ENCODE assay signal across 8 mouse cellular contexts in the genomic region with DNA sequence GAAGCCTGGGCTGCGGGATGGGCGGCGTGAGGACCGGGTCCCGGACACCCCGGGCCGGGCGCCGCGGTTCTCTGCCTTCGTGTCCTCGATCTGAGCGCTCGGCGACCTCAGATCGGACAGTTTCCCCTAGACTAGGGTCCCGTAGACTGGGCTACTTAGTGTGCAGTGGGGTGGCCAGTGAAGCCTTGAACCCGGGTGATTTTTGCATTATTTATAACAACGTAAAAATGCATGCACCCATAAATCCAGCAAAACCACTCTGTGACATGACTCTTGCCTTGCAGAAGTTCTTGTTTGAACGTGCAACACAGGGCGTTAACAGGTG. TPM values are rescaled to one million over a fixed set of nuclear protein-coding genes. Genes with fewer than 3 reads are reported as not detected.
DNase-seq lines count a peak whose midpoint lies in the region; ATAC-seq and TF ChIP-seq lines count a peak whose summit lies in the region.

No protein-coding gene starts in this region.

- under 1% methylated on average over 21 of the region's 21 CpGs for WGBS in spleen, adult 2 months
- under 1% methylated on average over 21 of the region's 21 CpGs for WGBS in limb, embryonic 15.5 days
- WGBS in stomach, embryonic 16.5 days: 1% methylated on average over 21 of the region's 21 CpGs

- peak overlapping the region; percentile 77 for H3K4me2 ChIP-seq in limb, embryonic 15.5 days
- H3K4me2 ChIP-seq in stomach, embryonic 16.5 days (ENCODE audit: low read depth, low read length): peak overlapping the region; percentile 68

- no peak for TF ChIP-seq POLR2A in spleen, adult 2 months (IDR thresholded peaks at IDR 0.05; ENCODE audit: low read depth, low read length)

- no peak overlapping the region for H3K27ac ChIP-seq in spleen, adult 2 months (ENCODE audit: insufficient read depth, low read length)
- H3K27ac ChIP-seq in limb, embryonic 15.5 days: peak overlapping the region; percentile 51
- peak overlapping the region; percentile 23; the same call in 1 of the 2 replicates for H3K27ac ChIP-seq in stomach, embryonic 16.5 days (ENCODE audit: low read length)

- peak overlapping the region; percentile 71 for H3K4me3 ChIP-seq in erythroblast, embryonic 14.5 days (replicated peaks)
- H3K4me3 ChIP-seq in spleen, adult 2 months (ENCODE audit: extremely low read depth, insufficient read depth, insufficient read length): peak overlapping the region; percentile 76
- peak overlapping the region; percentile 83 for H3K4me3 ChIP-seq in limb, embryonic 15.5 days
- peak overlapping the region; percentile 75 for H3K4me3 ChIP-seq in stomach, embryonic 16.5 days (replicated peaks; ENCODE audit: low read length)

- H3K9me3 ChIP-seq in erythroblast, embryonic 14.5 days (ENCODE audit: control insufficient read depth, low read length): no peaks in the 10 kb centered on the region
- no peaks in the 10 kb centered on the region for H3K9me3 ChIP-seq in limb, embryonic 15.5 days
- no peaks in the 10 kb centered on the region for H3K9me3 ChIP-seq in stomach, embryonic 16.5 days (replicated peaks; ENCODE audit: control insufficient read depth, low read length)

- peaks cover 11% of the 10 kb centered on the region for H3K36me3 ChIP-seq in erythroblast, embryonic 14.5 days (ENCODE audit: control insufficient read depth)
- H3K36me3 ChIP-seq in spleen, adult 2 months (ENCODE audit: control insufficient read depth, insufficient read depth, low read length): no peaks in the 10 kb centered on the region
- peaks cover 29% of the 10 kb centered on the region for H3K36me3 ChIP-seq in limb, embryonic 15.5 days
- H3K36me3 ChIP-seq in stomach, embryonic 16.5 days (ENCODE audit: control insufficient read depth, insufficient read depth, low read length): peaks cover 3% of the 10 kb centered on the region; the same call in 1 of the 2 replicates

- peak overlapping the region; percentile 85 for H3K9ac ChIP-seq in limb, embryonic 15.5 days
- peak overlapping the region; percentile 81 for H3K9ac ChIP-seq in stomach, embryonic 16.5 days (ENCODE audit: low read length)

- peaks cover 29% of the 10 kb centered on the region for H3K4me1 ChIP-seq in erythroblast, embryonic 14.5 days (ENCODE audit: control insufficient read depth)
- H3K4me1 ChIP-seq in spleen, adult 2 months (ENCODE audit: control insufficient read depth, insufficient read depth, insufficient read length): no peaks in the 10 kb centered on the region
- peaks cover 22% of the 10 kb centered on the region for H3K4me1 ChIP-seq in limb, embryonic 15.5 days
- peaks cover 12% of the 10 kb centered on the region for H3K4me1 ChIP-seq in stomach, embryonic 16.5 days (ENCODE audit: control insufficient read depth, insufficient read depth, low read length)

- no peak for DNase-seq in spleen, adult 2 months (ENCODE audit: low read depth in 1 of 2, low spot score in 2 of 2)
- DNase-seq in spleen, adult 18-20 months: no peak
- no peak for DNase-seq in cerebellum, adult 11-12 months
- no peak for DNase-seq in Muller cell, postnatal 12 days (ENCODE audit: inconsistent ontology term)

- TF ChIP-seq CTCF in spleen, adult 2 months (IDR thresholded peaks at IDR 0.05; ENCODE audit: extremely low read depth, insufficient read depth, insufficient read length, insufficient replicate concordance): no peak

- no peaks in the 10 kb centered on the region for H3K27me3 ChIP-seq in erythroblast, embryonic 14.5 days (ENCODE audit: control insufficient read depth)
- no peaks in the 10 kb centered on the region for H3K27me3 ChIP-seq in spleen, adult 2 months (ENCODE audit: control insufficient read depth, insufficient read depth, low read length)
- H3K27me3 ChIP-seq in limb, embryonic 15.5 days: no peaks in the 10 kb centered on the region
- H3K27me3 ChIP-seq in stomach, embryonic 16.5 days (ENCODE audit: control insufficient read depth, insufficient read depth, low read length): no peaks in the 10 kb centered on the region

- ATAC-seq in erythroblast, adult 5-6 weeks (replicated peaks; ENCODE audit: low FRiP score, poor library complexity, severe bottlenecking): no peak
- ATAC-seq in limb, embryonic 15.5 days (ENCODE audit: insufficient number of reproducible peaks, low FRiP score, low TSS enrichment, low read depth): no peak
- ATAC-seq in stomach, embryonic 16.5 days (ENCODE audit: insufficient read depth, low FRiP score): no peak

RNA-seq across cellular contexts. Expression of a gene that starts 0.3 kb away (rescaled TPM):
- 1.7 and 2.0 TPM in 2 replicates for polyA plus RNA-seq in erythroblast, embryonic 14.5 days (2012)
- 2.1 TPM in 1 of 2 replicates, not detected in the other for total RNA-seq in erythroblast, adult 5-6 weeks (2015; ENCODE audit: low replicate concordance)
- total RNA-seq in erythroblast, adult 5-6 weeks (2017; ENCODE audit: low replicate concordance): 2.0 TPM in 1 of 2 replicates, not detected in the other
- polyA plus RNA-seq in spleen, adult 2 months (2012; rRNA removed): 13.0 and 17.3 TPM in 2 replicates
- 58.6 and 65.9 TPM in 2 replicates for polyA plus RNA-seq in limb, embryonic 15.5 days (2015; fragmentation: Nextera tagmentation; extraction: Ambion mirVana)
- polyA plus RNA-seq in stomach, embryonic 16.5 days (2015; fragmentation: Nextera tagmentation; extraction: Ambion mirVana): 56.3 and 60.1 TPM in 2 replicates

RNA-seq across cellular contexts. Expression of a gene that starts 0.5 kb away (rescaled TPM):
- polyA plus RNA-seq in erythroblast, embryonic 14.5 days (2012): 0.30 and 0.35 TPM in 2 replicates
- 0.38 and 1.0 TPM in 2 replicates for total RNA-seq in erythroblast, adult 5-6 weeks (2015; ENCODE audit: low replicate concordance)
- total RNA-seq in erythroblast, adult 5-6 weeks (2017; ENCODE audit: low replicate concordance): 0.26 and 1.4 TPM in 2 replicates
- 8.0 and 8.6 TPM in 2 replicates for polyA plus RNA-seq in spleen, adult 2 months (2012; rRNA removed)
- 29.3 and 31.1 TPM in 2 replicates for polyA plus RNA-seq in limb, embryonic 15.5 days (2015; fragmentation: Nextera tagmentation; extraction: Ambion mirVana)
- 30.6 and 31.3 TPM in 2 replicates for polyA plus RNA-seq in stomach, embryonic 16.5 days (2015; fragmentation: Nextera tagmentation; extraction: Ambion mirVana)
